Mouse (Mus musculus): ENCODE data around the gene Atp1a3.

GRCm38 (mm10) chr7:25026452-25026851, 20.7 kb upstream of the Atp1a3 start:
- TF ChIP-seq GATA1 (IDR thresholded peaks at IDR 0.05; ENCODE audit: borderline replicate concordance, low read length) = no peak
- TF ChIP-seq FLI1 (IDR thresholded peaks at IDR 0.05; ENCODE audit: low read length) = no peak
